Mouse (Mus musculus): ENCODE data around the gene Ptgdr2. TPM values are rescaled to one million over a fixed set of nuclear protein-coding genes. Genes with fewer than 3 reads are reported as not detected.

The Ptgdr2 gene
- total RNA-seq (2021): not detected
- long read RNA-seq, experiment 1: 0 reads
- long read RNA-seq, experiment 2: 0 reads

DNA sequence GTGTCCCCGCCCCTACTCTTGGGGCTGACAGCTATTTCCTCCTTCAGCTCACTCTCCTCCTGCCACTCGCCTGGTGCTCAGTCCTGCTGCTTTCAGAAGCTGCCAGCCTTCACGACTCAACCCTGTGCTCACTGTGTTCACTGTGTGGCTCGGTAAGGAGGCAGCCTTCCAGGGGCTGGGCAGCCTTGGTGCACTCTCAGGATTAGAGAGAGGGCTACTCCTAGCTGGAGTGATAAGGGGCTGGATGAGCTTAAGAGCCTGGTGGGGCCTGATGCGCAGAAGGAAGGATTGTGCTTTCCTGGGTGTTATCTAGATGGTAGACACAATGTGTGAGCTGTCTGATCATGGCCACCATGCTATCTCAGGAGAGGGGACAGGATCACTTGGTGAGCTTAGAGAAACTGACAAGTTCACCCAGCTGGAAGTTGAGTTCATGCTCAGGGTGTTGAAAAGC is at the start of gene Ptgdr2:
Ptgdr2 (plus strand) TSS at position 51 of the 454 bp plus-strand sequence.
- no peak for DNase-seq

DNA sequence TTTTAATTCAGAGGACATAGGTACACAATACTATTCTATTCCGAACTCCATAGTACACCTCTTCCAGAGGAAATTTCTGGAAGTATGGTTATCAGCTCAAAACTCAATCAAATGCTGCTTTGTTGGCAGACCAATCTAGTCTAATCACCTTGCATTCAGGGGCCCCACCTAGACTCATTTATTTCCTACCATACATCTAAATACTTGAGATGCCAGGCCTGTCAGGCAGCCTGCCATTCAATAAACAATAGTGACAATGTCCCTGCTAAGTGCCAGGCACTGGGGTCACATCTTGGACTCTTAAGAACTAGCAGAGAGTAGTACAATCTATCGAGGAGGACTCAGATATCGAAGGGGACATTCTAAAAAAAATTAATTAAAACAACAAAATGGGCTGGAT is 44.8 kb upstream of the Ptgdr2 start:
- no peak for DNase-seq

DNA sequence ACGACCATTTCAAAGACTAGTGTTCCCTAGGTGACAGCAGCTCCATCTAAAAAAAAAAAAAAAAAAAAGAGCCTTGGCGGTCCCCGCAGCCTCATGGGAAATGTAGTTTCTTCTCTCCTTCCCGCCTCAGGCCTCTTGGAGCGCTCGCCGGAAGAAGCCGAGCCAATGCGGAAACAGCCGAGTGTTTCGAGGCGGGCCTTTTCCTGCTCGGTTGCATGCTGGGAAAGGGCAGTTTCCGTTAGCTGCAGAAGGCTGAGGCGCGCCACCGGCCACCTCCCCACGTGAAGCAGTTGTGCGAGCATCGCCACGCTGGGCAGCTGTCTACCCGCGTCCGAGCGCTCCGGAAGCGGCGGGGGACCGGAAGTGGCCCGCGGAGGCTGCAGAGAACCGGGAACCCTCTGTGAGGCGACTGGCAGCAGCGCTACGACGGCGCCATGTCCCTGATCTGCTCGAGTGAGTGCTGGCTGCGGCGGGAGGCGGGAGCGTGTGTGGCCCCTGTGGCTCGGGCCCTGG is 41.9 kb upstream of the Ptgdr2 start, which contains the start of gene Prpf19:
Prpf19 (plus strand) TSS at position 216 of the 513 bp plus-strand sequence.
- DNase-seq: peak; percentile 98

DNA sequence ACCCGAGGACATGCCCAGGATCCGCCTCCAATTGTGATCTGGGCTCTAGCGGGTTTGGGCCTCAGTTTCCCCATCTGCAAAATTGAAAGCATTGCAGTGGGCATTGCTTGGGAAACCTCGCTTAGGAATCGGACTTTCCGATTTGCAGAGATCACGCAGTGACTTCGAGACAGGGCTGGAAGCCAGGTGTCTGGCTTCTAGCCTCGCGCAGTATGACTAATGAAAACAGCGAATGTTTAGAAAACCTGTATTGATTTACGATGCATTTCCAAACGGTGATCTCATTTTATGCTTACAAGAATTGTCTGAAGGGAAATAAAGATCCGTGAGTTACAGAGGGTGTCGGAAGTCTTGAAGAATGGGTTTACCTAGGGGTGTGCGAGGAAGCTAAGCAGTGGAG is 41.3 kb upstream of the Ptgdr2 start:
- peak; percentile 48 for DNase-seq

DNA sequence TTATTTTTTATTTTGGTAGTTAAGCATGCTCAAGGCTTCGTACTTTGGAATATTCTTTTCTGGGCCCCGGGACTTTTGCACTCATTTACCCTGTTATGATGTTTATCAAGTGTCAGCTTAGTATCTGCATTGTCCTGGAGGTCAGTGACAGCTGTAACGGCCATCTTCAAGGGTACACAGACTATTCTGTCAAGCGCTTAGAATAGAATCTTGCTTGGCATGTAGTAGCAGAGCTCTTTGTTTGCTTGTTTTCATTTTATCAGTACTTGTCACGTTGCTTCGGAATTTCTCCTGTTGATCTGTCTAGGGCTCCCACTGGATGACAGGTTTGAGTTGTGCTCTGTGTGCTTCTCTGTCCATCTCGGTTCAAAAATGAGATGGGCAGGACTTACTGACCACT is 40.1 kb upstream of the Ptgdr2 start:
- no peak for DNase-seq

DNA sequence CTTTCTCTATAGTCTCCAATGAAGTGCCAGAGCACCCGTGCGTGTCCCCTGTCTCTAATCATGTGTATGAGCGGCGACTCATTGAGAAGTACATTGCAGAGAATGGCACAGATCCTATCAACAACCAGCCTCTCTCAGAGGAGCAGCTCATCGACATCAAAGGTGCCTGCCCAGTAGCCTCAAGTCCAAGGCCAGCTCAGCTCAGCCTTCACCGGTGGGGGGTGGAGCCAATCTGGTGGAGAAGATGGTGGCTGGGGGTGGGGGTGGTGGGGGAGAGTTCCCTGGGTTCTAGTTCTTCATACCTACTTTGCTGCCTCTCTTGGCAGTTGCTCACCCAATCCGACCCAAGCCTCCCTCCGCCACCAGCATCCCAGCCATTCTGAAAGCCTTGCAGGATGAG is 39.5 kb upstream of the Ptgdr2 start:
- DNase-seq: peak; percentile 43

DNA sequence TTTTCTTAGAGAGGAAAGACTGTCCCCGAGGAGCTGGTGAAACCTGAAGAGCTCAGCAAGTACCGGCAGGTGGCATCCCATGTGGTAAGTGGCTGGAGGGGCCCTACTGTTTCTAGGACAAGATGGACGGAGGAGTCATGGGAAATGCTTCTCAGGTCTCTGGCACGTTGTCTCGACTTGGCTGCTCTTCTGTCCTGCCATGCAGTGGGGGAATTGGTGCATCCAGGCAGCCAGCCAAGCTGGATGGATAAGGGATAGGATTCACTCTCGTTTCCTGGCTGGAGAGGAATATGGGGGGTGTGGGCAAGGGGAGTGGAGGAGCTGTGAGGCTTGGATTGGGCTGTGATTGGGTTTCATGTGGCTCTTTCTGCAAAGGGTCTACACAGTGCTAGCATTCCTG is 36.6 kb upstream of the Ptgdr2 start:
- no peak for DNase-seq

DNA sequence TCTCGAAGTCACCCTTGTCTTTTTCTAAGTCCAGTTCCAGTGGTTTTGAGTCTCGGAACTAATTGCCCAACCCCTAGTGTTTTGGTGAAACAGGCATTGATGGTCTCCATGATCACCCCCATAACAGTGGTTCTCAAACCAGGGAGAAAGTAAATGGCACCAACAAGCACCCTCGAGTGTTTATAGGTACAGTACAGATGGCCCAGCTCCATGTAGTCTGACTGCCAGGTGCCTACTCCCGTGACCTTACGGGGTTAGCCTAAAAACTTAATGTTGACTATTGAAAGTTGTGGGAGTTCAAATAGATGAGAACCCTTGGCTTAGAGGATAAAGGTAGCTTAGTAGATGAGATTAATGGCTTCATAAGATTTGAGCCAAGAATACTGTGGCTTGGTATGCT is 35.9 kb upstream of the Ptgdr2 start:
- no peak for DNase-seq

DNA sequence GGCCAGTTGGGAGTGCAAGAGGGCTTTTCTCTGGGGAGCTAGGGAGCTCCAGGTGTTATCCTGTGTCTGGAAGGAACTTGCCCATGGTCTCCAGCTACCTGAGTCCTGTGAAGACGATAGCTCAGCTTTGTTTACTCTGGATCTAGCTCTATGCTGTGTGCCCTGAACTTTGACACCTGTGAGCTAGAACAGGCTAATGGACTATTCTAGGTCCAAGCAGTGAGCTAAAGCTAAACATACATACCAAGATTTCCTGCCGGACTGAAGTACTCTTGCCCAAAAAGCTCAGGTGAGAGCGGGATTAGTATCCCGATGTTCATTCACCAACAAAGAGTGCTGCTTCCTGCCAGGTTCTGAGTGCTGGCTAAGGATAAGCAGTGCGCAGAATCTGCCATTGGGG is 32.4 kb upstream of the Ptgdr2 start:
- DNase-seq: no peak

DNA sequence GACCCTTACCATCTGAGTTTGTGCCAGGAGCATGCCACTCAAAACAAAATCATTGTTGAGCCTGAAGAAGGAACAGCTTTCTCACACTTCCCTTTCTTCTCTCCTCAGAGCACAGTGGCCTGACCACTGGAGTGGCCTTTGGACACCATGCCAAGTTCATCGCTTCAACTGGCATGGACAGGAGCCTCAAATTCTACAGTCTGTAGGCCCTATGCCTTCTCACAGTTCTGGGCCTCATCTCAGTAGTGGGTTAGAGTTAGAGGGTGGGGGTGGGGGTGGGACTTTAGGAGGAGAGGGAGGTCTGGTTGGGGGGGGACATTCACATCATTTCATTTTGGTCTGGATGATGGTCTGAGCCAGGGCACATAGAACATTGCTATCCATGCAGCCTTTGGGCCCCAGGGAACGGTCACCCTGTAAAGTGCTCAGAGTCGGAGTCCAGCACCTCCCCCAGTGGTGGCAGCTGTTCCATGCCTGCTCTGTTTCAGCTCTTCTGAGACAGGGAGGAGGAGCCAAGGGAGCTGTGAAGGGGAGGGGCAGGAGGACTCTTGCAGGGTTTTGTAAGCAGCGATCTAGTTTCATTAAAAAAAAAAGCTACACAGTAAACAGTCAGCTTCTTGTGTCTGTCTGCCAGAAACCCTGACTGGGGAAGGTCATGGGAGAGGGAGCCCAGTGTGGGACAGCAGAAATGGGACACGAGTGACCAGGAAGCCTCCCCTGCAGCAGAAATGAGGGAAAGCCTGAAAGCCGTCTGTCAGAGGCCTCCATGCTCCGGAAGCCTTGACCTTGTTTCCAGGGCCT is 31.8 kb upstream of the Ptgdr2 start:
- peak; percentile 83 for DNase-seq

DNA sequence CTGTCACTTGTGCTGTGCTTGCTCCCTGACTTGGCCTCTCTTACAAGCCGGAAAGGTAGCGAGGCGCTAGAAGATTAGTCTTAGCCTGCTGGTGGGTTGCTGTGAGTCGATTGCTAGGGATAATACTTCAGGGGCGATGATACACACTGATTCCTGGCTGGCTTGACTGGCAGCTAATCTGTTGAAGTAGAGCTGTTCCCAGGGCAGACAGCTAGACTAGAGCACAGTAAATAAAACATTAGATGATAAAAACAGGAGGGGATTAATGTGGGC is 31.3 kb upstream of the Ptgdr2 start:
- DNase-seq: no peak

DNA sequence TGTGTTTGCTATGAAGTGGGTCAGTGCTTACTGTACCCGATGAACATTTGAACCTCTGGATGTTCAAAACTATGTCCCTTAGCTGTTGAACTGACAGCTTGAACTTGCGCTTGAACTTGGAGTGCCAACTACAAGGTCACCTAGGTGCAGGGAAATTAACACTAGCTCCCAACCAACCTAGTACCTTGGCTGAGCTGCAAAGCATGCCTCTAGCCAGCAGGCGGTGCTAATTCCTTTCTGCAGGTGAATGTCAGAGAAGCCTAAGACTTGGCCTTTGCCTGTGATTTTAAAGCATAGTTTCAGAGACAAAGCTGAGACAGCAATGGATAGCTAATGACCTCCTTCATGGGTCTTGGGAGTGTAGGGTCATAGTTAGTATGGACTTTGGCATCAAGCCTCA is 29.1 kb upstream of the Ptgdr2 start:
- DNase-seq: peak; percentile 67

DNA sequence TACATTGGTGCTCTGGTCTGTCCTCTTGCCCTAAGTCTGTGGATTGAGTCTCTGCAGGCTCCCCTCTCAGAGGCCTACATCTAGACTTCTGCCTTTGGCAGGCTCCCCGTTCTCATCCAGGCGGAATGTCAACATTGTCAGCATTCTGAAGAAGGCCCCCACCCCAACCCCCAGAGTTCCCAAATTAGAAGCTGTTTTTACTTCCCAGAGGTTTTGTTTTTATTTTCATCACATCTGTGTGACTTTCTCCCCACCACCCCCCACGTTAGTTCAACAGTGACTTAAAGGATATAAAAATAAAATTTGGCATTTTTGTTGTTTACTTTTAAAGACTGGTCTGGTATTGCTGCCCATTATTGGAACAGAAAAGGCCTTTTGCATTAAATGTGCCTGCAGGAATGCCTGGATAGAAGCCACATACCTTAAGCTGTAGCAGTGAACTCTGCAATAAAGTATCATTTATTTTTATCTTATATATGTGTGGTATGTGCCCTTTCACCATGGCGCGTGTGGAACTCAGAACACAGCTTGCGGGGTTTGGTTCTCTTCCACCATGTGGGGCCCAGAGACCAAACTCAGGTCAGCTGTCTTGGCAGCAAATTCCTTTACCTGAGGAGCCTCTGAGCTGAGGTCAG is 27.8 kb upstream of the Ptgdr2 start:
- no peak for DNase-seq

DNA sequence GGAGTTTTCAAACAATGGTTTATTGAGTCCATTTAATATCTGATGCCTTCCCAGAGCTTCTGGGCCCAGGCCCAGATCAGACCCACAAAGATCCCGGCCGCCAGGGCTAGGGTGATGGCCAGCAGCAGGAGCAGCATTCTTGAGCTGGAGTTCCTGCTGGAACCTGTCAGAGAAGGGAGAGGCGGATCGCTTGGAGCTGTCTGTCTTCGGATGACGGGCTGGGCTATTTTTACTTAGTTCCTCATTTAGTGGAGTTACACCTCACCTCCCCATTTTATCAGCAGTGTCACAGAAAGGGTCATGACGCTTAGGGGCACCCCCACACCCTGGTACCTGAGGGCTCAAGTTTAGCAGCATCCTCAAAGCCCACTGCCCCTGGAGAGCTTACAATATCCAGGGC is 22.7 kb upstream of the Ptgdr2 start:
- DNase-seq: no peak

DNA sequence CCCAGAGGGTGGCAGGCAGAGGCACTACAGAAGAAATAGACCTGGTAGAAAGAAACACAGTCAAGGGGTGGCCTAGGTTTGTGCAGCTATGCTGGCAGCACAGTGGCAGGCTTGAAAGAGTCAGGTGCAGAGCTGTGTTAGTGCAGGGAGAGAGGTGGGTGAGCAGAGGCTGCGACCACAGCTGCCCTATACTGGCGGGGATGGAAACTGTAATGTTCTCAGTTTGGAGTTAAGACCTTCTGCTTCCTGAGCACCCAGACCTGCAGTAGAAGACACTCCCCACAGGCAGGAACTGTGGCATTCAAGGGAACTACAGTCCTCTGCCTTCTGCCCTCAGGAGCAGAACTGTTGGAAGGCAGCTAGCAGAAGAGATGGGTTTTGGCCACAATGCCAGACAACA is 22.1 kb upstream of the Ptgdr2 start:
- DNase-seq: no peak

DNA sequence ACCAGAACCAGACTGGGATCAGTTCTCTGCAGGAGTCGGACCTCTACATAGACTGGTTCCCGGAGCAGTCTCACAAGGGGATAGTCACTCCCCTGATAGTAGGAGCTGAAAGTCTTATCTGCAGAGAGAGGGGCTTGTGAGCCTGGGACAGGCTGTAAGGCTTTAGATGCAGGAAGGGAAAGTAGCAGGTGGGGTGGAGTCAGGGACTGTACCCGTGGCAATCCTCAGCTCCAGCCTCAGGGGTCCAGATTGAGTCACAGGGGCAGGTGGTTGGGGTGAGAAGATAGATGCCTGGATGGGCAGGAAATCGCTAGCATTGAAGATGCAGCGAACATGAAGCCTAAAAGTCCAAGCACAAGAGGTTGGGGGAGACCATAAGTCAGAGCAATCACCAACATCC is 20.5 kb upstream of the Ptgdr2 start:
- DNase-seq: no peak

DNA sequence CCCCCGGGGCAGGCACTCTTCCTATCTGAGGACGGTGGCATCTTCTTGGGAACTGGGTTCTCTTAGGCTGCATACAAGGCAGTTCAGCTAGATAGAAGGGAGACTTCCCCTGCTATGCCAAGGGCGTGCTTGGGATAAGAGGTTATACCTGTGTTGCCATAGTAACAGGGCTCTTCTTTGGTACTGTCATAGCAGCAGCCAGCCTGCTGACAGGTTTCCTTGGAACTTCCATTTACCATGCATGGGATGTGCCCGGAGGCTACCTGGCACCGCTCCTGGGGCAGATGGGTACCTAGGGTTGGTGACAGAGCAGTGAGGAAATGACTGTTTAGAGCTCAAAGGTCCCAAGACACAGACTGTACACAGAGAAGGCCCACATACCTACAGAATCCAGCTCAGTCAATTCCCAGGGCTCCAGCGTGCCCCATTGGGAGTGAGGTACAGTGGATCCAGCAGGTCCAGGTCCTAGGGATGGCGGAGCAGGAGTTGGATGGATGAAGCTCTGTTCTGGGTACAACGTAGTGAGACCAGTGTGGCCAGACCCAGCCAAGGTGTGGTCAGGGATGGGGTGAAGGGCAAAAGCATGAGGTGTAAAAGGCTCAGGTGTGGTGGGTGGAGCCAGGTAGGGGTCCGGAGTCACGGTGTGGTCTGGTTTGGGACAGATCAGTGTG is 18.5 kb upstream of the Ptgdr2 start:
- DNase-seq: no peak

DNA sequence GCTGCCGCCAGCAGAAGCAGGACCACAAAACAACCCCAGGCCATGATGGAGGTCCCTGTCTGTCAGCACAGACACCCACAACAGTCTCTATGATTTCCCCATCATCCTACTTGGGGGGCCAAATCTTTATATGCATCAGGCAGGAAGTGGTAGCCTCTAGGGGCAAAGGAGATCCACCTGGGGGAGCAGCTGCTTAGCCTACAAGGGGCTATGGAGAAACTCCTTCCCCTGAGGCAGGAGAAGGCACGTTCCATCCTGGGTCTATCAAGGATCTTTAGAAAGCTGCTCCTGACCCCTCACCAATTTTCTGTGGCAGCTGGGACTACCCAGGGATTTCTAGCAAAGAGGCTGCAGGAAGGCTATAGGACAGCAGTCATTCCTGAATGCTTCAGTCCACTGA is 16.4 kb upstream of the Ptgdr2 start, which contains the start of gene Zp1:
Zp1 (minus strand) TSS at position 101 of the 400 bp plus-strand sequence.
- DNase-seq: no peak

DNA sequence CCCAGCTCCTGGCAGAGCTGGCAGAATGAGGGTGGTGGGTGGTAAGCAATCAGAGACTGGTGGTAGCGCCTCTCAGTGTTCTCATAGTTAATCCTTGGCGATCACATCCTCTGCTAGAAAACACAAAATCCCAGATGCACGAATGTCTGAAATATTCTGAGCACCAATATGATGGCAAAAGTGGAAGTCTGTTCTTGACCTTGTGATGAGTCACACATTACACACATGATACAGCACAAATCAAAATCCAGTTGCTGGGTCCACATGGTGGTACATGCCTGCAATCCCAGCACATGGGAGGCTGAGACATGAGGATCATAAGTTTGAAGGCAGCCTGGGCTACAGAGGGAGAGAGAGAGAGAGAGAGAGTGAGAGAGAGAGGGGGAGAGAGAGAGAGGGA is 15.9 kb upstream of the Ptgdr2 start:
- no peak for DNase-seq

DNA sequence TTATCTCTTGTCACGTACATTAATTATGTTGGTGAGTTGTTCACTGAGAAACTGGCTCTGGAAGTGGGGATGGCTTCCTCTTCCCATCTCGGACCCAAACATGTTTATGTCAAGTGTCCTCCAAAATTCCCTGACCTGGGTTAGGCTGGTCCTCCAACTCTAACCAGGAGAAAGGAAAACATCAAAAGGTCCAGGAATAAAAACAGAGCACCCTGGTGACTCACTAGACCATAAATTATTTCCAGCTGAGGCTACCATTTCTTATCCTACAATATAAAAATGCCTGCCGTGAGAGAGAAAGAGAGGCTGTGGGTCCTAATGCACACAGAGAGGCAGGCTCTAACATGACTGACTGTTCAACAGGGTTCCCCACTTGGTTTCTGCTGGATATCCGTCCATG is 12.7 kb upstream of the Ptgdr2 start:
- DNase-seq: no peak

DNA sequence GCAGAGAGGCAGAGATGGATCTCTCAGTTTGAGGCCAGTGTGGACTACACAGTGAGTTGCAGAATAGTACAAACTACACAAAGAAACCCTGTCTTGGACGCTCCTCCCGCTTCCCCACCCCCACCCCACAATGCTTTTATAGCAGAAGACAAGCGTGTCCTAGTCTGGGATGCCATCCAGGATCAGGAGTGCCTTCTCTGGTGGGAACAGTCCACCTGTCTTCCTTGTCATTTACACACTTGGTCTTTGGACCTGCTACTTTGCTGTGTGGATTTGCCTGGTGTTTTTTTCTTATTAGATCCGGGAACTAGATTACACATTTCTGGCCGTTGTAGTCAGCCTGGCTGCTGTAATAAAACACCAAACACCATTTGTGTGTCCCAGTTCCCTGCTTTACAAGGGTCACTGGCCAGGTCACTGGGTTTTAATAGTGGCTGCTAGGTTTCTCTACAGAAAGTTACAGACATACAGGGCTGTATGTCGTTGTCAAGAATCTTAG is 10.8 kb upstream of the Ptgdr2 start:
- no peak for DNase-seq

DNA sequence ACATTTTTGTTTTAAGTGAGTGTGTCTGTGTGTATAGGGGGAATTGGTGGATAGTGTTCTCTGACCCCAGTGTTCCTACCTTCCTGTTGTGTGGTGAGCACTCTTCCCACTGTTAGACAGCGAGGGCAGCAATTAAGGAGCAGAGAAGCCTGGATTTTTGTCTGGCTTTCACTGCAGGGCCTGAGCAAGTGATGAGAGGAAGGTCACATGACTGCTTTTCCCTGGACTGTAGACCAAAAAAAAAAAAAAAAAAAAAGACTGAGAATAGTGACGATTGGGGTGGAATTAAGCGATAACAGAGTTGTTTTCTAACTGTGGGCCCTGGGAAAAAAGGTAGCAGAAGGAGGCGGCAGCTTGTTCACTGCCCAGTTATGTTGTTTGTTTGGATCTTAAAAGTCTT is 10.3 kb upstream of the Ptgdr2 start:
- DNase-seq: no peak

DNA sequence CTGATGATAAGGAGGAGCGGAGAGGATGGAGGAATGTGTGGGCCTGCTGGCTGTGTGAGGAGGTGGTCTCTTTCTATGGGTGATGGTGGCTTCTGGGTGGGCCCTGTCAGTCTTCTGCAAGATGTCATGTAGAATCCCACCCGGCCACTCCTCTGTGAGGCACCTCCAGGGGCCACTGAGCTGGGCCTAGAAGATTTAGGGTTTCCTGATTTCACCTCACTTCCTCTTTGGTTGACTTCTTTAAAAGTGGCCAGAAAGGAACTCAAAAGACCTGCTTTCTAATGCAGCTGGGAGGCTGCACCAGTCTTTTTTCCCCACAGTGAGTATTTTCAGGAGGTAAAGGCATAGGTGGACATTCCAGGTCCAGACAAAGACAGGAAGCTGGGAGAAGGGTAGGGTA is 6.3 kb upstream of the Ptgdr2 start:
- DNase-seq: no peak

Data from adrenal gland, postnatal 10 days (tissue).